Mouse (Mus musculus) small intestine, adult 2 months (tissue): ENCODE data around the gene Zfp148. TPM values are rescaled to one million over a fixed set of nuclear protein-coding genes. Genes with fewer than 3 reads are reported as not detected.
"Not testable (repeated sequence)": the region's sequence is repeated elsewhere in the genome, so short reads cannot be mapped to it uniquely, and the experiment has no call there.

ENCODE experiments used
- H3K27ac ChIP-seq: fragments of 200-500 bp; 2 replicates; pipeline ENCODE4 v1.5.1; 2012; ENCODE audit warnings: low read depth, low read length, control low read depth, inconsistent platforms; ENCODE audit not compliant: insufficient read depth
- H3K27me3 ChIP-seq: fragments of 200-500 bp; 2 replicates; pipeline ENCODE4 v1.6.1; 2012; ENCODE audit warnings: mild to moderate bottlenecking, moderate library complexity, low read length, inconsistent platforms; ENCODE audit not compliant: control insufficient read depth, insufficient read depth
- H3K36me3 ChIP-seq: fragments of 200-500 bp; 2 replicates; pipeline ENCODE4 v1.6.1; 2012; ENCODE audit warnings: mild to moderate bottlenecking, low read length, control low read depth, inconsistent platforms; ENCODE audit not compliant: control insufficient read depth, insufficient read depth
- H3K4me1 ChIP-seq: fragments of 200-500 bp; 2 replicates; pipeline ENCODE4 v1.6.1; 2012; ENCODE audit warnings: low read length, inconsistent platforms, mixed read lengths; ENCODE audit not compliant: control insufficient read depth, insufficient read depth, insufficient read length
- H3K4me3 ChIP-seq: fragments of 200-500 bp; 2 replicates; pipeline ENCODE4 v1.5.1; 2012; ENCODE audit warnings: low read depth, mild to moderate bottlenecking, control low read depth, inconsistent platforms, low read length, moderate library complexity
- CTCF ChIP-seq: fragments of 200-500 bp; IDR thresholded peaks from 2 replicates; pipeline ENCODE4 v1.5.1; 2012; ENCODE audit warnings: low read depth, mild to moderate bottlenecking, control low read depth, inconsistent platforms, low read length, moderate library complexity, mixed read lengths; ENCODE audit not compliant: insufficient replicate concordance, insufficient read length; ENCODE audit errors: extremely low read depth
- POLR2A ChIP-seq: fragments of 200-500 bp; IDR thresholded peaks from 2 replicates; pipeline ENCODE4 v1.6.1; 2012; ENCODE audit warnings: low read depth, mild to moderate bottlenecking, control low read depth, inconsistent platforms, low read length, moderate library complexity
- WGBS: fragments of 180-500 bp; shearing (Covaris S2); methylation state at CpG from one replicate; pipeline ENCODE4 v1.1.7; 2018; 5-methylcytosine and 5-hydroxymethylcytosine counted together
- polyA plus RNA-seq: library from polyadenylated mRNA; depleted of rRNA; stranded (reverse); fragments of >200 nt; gene quantifications from 2 replicates; pipeline ENCODE4 v1.2.3, GENCODE M21; 2012

The Zfp148 gene
- polyA plus RNA-seq, 1 experiment: 4.0 TPM

DNA sequence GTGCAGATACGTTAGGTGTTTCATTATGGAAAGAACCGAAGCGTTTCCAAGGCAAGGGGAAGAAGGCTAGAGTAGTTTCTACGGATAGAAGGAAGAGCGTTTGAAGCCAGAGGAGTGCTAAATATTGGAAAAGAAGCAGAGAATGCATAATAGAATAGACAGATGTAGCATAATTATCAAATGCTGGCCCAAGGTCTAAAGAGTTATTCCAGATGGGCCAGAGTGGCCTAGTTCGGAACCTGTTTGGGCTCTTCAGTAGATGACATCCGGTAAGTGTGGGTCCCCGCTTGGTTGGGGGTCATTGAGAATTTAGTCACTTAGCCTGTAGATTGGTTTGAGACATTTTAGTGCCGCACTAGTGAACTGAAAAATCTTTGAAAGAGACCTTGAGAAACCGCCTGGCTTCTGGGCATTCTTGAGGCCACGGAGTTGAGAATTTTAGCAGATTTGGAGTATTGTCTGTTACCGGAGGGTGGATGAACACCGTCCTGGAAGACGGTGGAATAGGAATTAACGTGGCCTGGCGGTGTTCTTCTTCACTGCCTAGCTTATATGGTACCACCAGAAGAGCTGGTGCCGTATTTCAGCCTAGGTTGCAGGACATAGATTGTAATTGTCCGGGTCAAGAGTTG, 1.1 kb downstream of the Zfp148 start:
- Histone ChIP-seq H3K27me3 (no peaks in the 10 kb centered on the region), H3K27ac (peak overlapping the region; percentile 54), H3K4me3 (peak overlapping the region; percentile 92), H3K36me3 (no peaks in the 10 kb centered on the region), H3K4me1 (peaks cover 3% of the 10 kb centered on the region)
- WGBS: 1% methylated on average over 18 of the region's 18 CpGs
- TF ChIP-seq POLR2A (no peak), CTCF (no peak)

DNA sequence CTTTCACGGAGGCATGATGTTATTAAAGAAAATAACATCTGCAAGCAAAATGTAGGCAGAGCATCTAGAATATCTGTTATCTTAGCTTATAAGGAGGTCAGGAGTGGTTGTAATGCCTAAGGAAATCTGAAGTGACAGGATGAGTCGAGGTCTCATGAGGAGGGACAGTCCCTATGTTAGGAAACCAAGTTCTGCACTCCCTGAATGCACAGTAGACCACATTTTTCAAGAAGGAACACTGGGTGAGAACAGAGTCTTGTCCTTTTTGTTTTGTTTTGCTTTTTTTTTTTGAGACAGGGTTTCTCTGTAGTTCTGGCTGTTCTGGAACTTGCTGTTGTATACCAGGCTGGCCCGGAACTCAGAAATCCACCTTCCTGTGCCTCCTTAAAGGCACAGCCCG, 1.7 kb downstream of the Zfp148 start:
- no peaks in the 10 kb centered on the region for H3K36me3 ChIP-seq
- TF ChIP-seq CTCF: no peak
- TF ChIP-seq POLR2A: no peak
- H3K27ac ChIP-seq: peak overlapping the region; percentile 54
- H3K4me1 ChIP-seq: peaks cover 3% of the 10 kb centered on the region
- WGBS: 3% methylated on average over 4 of the region's 4 CpGs
- H3K4me3 ChIP-seq: no peak overlapping the region
- H3K27me3 ChIP-seq: no peaks in the 10 kb centered on the region

- 93% methylated on average over 3 of the region's 3 CpGs for WGBS
- H3K4me1 ChIP-seq: peaks cover 3% of the 10 kb centered on the region
- no peaks in the 10 kb centered on the region for H3K27me3 ChIP-seq
- H3K27ac ChIP-seq: no peak overlapping the region
- H3K36me3 ChIP-seq: no peaks in the 10 kb centered on the region
- TF ChIP-seq POLR2A (no peak), CTCF (no peak)
- H3K4me3 ChIP-seq: no peak overlapping the region
These were observed 2.9 kb downstream of the Zfp148 start for GRCm38 (mm10) chr16:33383584-33383983.

GRCm38 (mm10) chr16:33384057-33384456, 3.4 kb downstream of the Zfp148 start:
- not testable (repeated sequence) for H3K27me3 ChIP-seq, H3K36me3 ChIP-seq, H3K4me1 ChIP-seq, H3K27ac ChIP-seq, H3K4me3 ChIP-seq
- WGBS: 73% methylated on average over 2 of the region's 2 CpGs

DNA sequence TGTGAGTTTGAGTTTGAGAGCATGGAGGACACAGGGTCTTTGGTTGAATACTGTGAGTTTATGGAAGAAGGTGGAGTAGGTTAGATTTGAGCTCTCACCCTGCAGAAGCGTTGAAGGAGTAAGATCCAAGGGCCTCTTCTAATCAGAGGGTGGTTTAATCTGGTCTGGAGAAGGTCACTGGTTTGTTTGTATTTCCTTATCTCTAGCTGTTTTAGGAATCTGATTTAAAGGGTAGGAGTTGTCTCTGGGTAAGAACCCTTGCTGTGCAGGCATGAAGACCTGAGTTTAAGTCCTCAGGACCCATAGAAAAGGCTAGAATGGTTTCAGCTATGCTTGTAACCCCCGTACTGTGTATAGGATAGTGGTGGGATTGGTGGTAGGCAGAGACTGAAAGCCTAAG, 6.4 kb downstream of the Zfp148 start:
- Histone ChIP-seq H3K27ac (no peak overlapping the region), H3K36me3 (no peaks in the 10 kb centered on the region), H3K27me3 (no peaks in the 10 kb centered on the region), H3K4me3 (no peak overlapping the region), H3K4me1 (peaks cover 3% of the 10 kb centered on the region)
- 61% methylated on average over 2 of the region's 2 CpGs for WGBS
- TF ChIP-seq POLR2A: no peak
- no peak for TF ChIP-seq CTCF

DNA sequence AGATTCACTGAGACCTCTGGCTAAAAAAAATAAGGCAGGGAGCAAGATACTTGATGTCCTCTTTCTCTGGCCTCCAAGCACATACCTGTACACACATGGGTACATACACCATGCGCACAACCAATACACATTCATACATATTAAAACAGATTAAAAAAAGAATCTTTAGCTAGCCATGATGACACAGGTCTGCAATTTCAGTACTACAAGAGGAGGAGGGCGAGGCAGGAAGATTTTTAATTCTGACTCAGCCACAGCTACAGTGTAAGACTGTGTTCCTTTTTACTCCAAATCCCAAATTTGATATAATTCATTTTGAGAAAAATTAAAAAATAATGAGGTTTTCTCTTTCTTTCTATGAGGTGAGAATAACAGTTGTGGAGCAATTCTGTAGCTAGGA, 6.8 kb downstream of the Zfp148 start:
- Histone ChIP-seq H3K27me3 (no peaks in the 10 kb centered on the region), H3K36me3 (no peaks in the 10 kb centered on the region), H3K4me1 (peaks cover 3% of the 10 kb centered on the region), H3K27ac (no peak overlapping the region), H3K4me3 (no peak overlapping the region)
- TF ChIP-seq POLR2A (no peak), CTCF (no peak)
- WGBS: 92% methylated on average over 2 of the region's 2 CpGs

GRCm38 (mm10) chr16:33399913-33400782, 19.5 kb downstream of the Zfp148 start:
- peak overlapping the region; percentile 62 for H3K4me3 ChIP-seq
- peak overlapping the region; percentile 9; the same call in 1 of the 2 replicates for H3K27ac ChIP-seq
- no peaks in the 10 kb centered on the region for H3K27me3 ChIP-seq
- whole genome bisulfite sequencing: under 1% methylated on average over 28 of the region's 28 CpGs
- H3K36me3 ChIP-seq: no peaks in the 10 kb centered on the region
- TF ChIP-seq POLR2A: no peak
- TF ChIP-seq CTCF: no peak
- H3K4me1 ChIP-seq: peaks cover 11% of the 10 kb centered on the region
